Mouse (Mus musculus) sigmoid colon, adult 10 weeks (tissue): ENCODE results near the gene Eci2. TPM values are rescaled to one million over a fixed set of nuclear protein-coding genes. Genes with fewer than 3 reads are reported as not detected.

ENCODE experiments used
- polyA plus RNA-seq: library from polyadenylated mRNA; stranded (reverse); fragments of 350-450 nt; fragmentation: Illumina TruSeq; extraction: RNeasy Lipid Tissue Mini Kit (QIAGEN cat#74804); gene quantifications from one replicate; pipeline ENCODE4 v1.2.3, GENCODE M21; 2014; ENCODE audit warnings: low read depth, low replicate concordance

The Eci2 gene
- 54.1 TPM for polyA plus RNA-seq

DNA sequence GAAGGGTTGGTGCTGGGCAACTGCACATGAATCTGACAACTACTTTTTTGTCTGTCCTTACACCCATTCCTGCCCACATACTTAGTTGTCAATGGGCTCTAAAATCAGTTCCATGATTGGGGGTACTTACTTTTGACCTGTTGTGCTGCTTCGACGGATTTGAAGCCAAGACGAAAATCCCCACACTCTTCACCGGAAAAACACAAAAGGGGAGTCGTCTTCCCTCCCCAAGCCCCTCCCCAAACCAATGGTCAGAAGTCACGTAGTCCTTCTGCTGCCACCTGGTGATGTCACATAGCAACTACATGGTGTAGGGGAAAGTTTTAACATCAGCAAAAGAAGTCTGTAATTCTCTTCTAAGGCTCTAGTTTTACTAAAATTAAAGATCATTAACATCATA, at the start of gene Eci2:
Gene Eci2 (minus strand): TSS at position 218 of the 400 bp plus-strand sequence.

DNA sequence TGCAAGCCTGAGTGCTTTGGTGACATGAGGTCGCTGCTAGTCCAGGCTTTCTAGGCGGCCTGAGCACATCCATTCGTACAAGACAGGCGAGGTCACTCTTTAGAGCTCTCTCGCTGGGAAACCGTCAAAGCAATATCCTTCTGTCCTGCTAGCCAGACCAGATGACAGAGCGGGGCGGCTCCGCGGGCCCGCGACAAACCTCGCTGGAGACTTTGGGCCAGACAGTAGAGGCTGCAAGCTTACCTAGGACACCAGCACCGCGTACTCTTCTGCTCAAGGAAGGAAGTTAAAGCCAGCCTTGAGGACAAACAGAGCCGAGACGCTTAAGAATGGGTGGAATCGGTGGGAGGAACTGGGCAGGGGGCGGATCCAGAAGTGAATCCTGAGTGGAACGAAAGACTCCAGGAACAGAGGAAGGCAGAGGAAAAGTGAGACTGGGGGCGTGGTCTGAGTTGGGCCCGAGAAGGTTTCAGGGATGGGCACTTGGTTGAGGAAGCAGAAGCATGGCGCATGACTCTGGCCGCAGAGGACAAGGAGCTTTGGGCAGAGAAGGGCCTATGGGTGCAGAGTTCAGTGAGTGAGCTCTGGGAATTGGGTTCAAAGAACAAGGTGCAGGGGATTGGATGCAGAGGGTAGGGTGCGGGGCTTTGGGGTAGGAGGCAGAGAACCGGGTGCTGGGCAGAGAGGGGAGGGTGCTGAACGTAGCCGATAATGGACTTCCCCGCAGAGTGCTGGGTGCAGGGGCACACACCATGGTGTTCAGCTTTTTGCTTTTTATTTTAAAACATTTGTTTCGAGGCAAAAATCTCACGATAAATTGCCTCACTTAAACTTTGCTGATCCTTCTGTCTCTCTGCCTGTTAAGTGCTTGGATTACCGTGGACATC, 63.1 kb downstream of the Eci2 start, which contains the start of gene Eci3:
Gene Eci3 (minus strand): TSS at position 300 of the 887 bp plus-strand sequence.

Other genes starting within 250 kb of the Eci2 start
- 179 TPM for gene Prpf4b, start 151.8 kb downstream of the Eci2 start, polyA plus RNA-seq
- gene Fam217a, start 102.8 kb downstream of the Eci2 start, polyA plus RNA-seq: 1.4 TPM
- gene 4933417A18Rik, start 102.7 kb downstream of the Eci2 start, polyA plus RNA-seq: not detected
- 18.8 TPM for gene Eci3, start 63.3 kb downstream of the Eci2 start, polyA plus RNA-seq